Mouse (Mus musculus) megakaryocyte, embryonic 14.5 days (primary cell): ENCODE data around the gene Kifc5b.
"Not testable (repeated sequence)": the region's sequence is repeated elsewhere in the genome, so short reads cannot be mapped to it uniquely, and the experiment has no call there.

ENCODE experiments used
- FLI1 ChIP-seq: IDR thresholded peaks from 2 replicates; pipeline ENCODE4 v1.6.1; 2012; ENCODE audit warnings: low read length, inconsistent platforms, mixed read lengths
- GATA1 ChIP-seq: IDR thresholded peaks from 3 replicates; pipeline ENCODE4 v1.6.1; 2012; ENCODE audit warnings: mixed read lengths, low read length, inconsistent platforms, borderline replicate concordance

DNA sequence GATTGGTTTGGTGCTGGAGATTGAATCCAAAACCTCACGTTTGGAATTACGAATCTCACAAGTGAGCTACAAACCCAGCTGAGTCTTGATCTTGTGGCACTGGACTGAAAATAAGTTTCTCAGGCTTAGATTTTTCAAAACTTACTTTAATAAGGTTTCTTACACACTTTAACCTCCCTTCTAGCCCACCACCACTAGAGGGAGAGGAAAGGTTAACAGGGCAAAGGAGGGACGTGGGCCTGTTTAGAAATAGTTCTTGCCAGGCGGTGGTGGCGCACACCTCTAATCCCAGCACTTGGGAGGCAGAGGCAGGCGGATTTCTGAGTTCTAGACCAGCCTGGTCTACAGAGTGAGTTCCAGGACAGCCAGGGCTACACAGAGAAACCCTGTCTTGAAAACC, 60.5 kb downstream of the Kifc5b start:
- TF ChIP-seq FLI1, GATA1: not testable (repeated sequence)
